Mouse (Mus musculus) megakaryocyte, embryonic 14.5 days (primary cell): ENCODE data around the gene Mus81.

Experiments
- FLI1 ChIP-seq: IDR thresholded peaks from 2 replicates; pipeline ENCODE4 v1.6.1; 2012; ENCODE audit warnings: low read length, inconsistent platforms, mixed read lengths
- GATA1 ChIP-seq: IDR thresholded peaks from 3 replicates; pipeline ENCODE4 v1.6.1; 2012; ENCODE audit warnings: mixed read lengths, low read length, inconsistent platforms, borderline replicate concordance

- TF ChIP-seq GATA1: no peak
- peak; percentile 68; the same call in 1 of the 2 replicates for TF ChIP-seq FLI1
Observed at GRCm38 (mm10) chr19:5490313-5490897, 2.2 kb upstream of the Mus81 start, which contains the start of gene Cfl1.
